8 mouse cellular contexts compared by ENCODE assay signal in the genomic region with DNA sequence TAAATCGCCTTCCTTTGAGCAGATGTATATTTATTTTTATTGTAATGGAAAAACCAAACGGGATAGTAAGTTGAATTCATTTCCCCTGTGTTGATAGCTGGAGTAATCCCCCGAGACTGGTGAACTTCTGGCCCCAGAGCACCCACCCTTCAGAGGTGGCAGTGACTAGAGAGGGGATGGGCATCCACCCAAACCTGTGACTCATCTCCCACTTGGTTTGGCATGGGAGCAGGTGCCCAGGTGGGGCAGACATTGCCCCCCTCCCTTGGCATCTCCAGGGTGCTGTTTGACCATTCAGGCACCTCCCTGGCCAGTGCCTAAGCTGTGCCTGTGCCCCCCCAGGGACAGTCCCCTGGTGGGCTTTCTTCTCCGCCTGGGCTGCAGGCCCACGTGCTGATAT. TPM values are rescaled to one million over a fixed set of nuclear protein-coding genes. Genes with fewer than 3 reads are reported as not detected.
DNase-seq lines count a peak whose midpoint lies in the region; ATAC-seq and TF ChIP-seq lines count a peak whose summit lies in the region.

No protein-coding gene starts in this region.

- ATAC-seq in lung, postnatal 0 days: no peak
- ATAC-seq in hindbrain, embryonic 15.5 days (ENCODE audit: low FRiP score, low read depth): no peak
- no peak for ATAC-seq in neural tube, embryonic 14.5 days (ENCODE audit: low read depth)

- H3K4me3 ChIP-seq in lung, postnatal 0 days (ENCODE audit: low read depth, low read length): 0 out of 2 replicates have a peak overlapping the region, but pooled peaks have one; percentile 84
- H3K4me3 ChIP-seq in hindbrain, embryonic 15.5 days: peak overlapping the region; percentile 99
- peak overlapping the region; percentile 99 for H3K4me3 ChIP-seq in neural tube, embryonic 14.5 days (ENCODE audit: low read depth, low read length)

- no peak for TF ChIP-seq EP300 in lung, postnatal 0 days (IDR thresholded peaks at IDR 0.05)

- H3K9me3 ChIP-seq in lung, postnatal 0 days (ENCODE audit: low read length): no peaks in the 10 kb centered on the region
- no peaks in the 10 kb centered on the region for H3K9me3 ChIP-seq in hindbrain, embryonic 15.5 days
- H3K9me3 ChIP-seq in neural tube, embryonic 14.5 days (ENCODE audit: control insufficient read depth, low read length): no peaks in the 10 kb centered on the region

- WGBS in lung, postnatal 0 days: 26% methylated on average over 5 of the region's 5 CpGs
- 12% methylated on average over 5 of the region's 5 CpGs for WGBS in hindbrain, embryonic 15.5 days
- whole genome bisulfite sequencing in neural tube, embryonic 14.5 days: 22% methylated on average over 5 of the region's 5 CpGs

- no peak overlapping the region for H3K9ac ChIP-seq in lung, postnatal 0 days (replicated peaks; ENCODE audit: low read depth)
- H3K9ac ChIP-seq in hindbrain, embryonic 15.5 days: peak overlapping the region; percentile 98
- peak overlapping the region; percentile 99 for H3K9ac ChIP-seq in neural tube, embryonic 14.5 days (replicated peaks; ENCODE audit: low read depth, low read length)

- TF ChIP-seq CTCF in lung, postnatal 0 days (IDR thresholded peaks at IDR 0.05): no peak

- peak overlapping the region; percentile 89; the same call in 1 of the 2 replicates for H3K27ac ChIP-seq in lung, postnatal 0 days (ENCODE audit: low read length)
- peak overlapping the region; percentile 98 for H3K27ac ChIP-seq in hindbrain, embryonic 15.5 days (replicated peaks)
- H3K27ac ChIP-seq in neural tube, embryonic 14.5 days (ENCODE audit: low read depth, low read length): no peak overlapping the region

- no peaks in the 10 kb centered on the region for H3K36me3 ChIP-seq in lung, postnatal 0 days (ENCODE audit: insufficient read depth, low read length)
- no peaks in the 10 kb centered on the region for H3K36me3 ChIP-seq in hindbrain, embryonic 15.5 days
- H3K36me3 ChIP-seq in neural tube, embryonic 14.5 days (ENCODE audit: control insufficient read depth, insufficient read depth, low read length): no peaks in the 10 kb centered on the region

- 0 out of 2 replicates have a peak, but pooled peaks cover 5% of the 10 kb centered on the region for H3K27me3 ChIP-seq in lung, postnatal 0 days (replicated peaks; ENCODE audit: insufficient read depth, low read length)
- peaks cover 10% of the 10 kb centered on the region for H3K27me3 ChIP-seq in hindbrain, embryonic 15.5 days
- H3K27me3 ChIP-seq in neural tube, embryonic 14.5 days (ENCODE audit: control insufficient read depth, insufficient read depth, low read length): no peaks in the 10 kb centered on the region

- H3K4me1 ChIP-seq in lung, postnatal 0 days (ENCODE audit: insufficient read depth, low read depth, low read length): peaks cover 19% of the 10 kb centered on the region
- peaks cover 73% of the 10 kb centered on the region for H3K4me1 ChIP-seq in hindbrain, embryonic 15.5 days (replicated peaks)
- H3K4me1 ChIP-seq in neural tube, embryonic 14.5 days (ENCODE audit: control insufficient read depth, insufficient read depth, low read length): peaks cover 38% of the 10 kb centered on the region

- DNase-seq in adrenal gland, adult (ENCODE audit: inconsistent age in 2 of 2, low spot score in 1 of 2): peak; percentile 60 to 80
- DNase-seq in adrenal gland, postnatal 10 days: no peak
- no peak for DNase-seq in lung, postnatal 0 days (ENCODE audit: low spot score)
- no peak for DNase-seq in lung, postnatal 25 days (ENCODE audit: low spot score)
- DNase-seq in right cerebral cortex, adult 18-20 months: no peak
- no peak for DNase-seq in right cerebral cortex, postnatal 36 days (ENCODE audit: low spot score in 2 of 2)

- H3K4me2 ChIP-seq in lung, postnatal 0 days (replicated peaks; ENCODE audit: low read depth, low read length): peak overlapping the region; percentile 89
- H3K4me2 ChIP-seq in hindbrain, embryonic 15.5 days: peak overlapping the region; percentile 95
- H3K4me2 ChIP-seq in neural tube, embryonic 14.5 days (ENCODE audit: low read depth, low read length): peak overlapping the region; percentile 92

RNA-seq across cellular contexts. Expression of a gene that starts 3.0 kb away (rescaled TPM):
- total RNA-seq in adrenal gland, postnatal 10 days (2021): 10 to 100 TPM; 50.8 to 74.3 TPM
- polyA plus RNA-seq in lung, postnatal 0 days (2015; fragmentation: Nextera tagmentation; extraction: Ambion mirVana): 3.9 and 4.4 TPM in 2 replicates
- 11.8 and 13.9 TPM in 2 replicates for polyA plus RNA-seq in hindbrain, embryonic 15.5 days (2015; fragmentation: Nextera tagmentation; extraction: Ambion mirVana)
- polyA plus RNA-seq in neural tube, embryonic 14.5 days (2014; fragmentation: Nextera tagmentation; extraction: Ambion mirVana): 12.2 and 13.1 TPM in 2 replicates

RNA-seq across cellular contexts. Expression of a gene that starts 40.2 kb away (rescaled TPM):
- 1 to 10 TPM; 1.3 to 1.6 TPM for total RNA-seq in adrenal gland, postnatal 10 days (2021)
- polyA plus RNA-seq in lung, postnatal 0 days (2015; fragmentation: Nextera tagmentation; extraction: Ambion mirVana): 4.0 and 4.7 TPM in 2 replicates
- 0.04 and 0.21 TPM in 2 replicates for polyA plus RNA-seq in hindbrain, embryonic 15.5 days (2015; fragmentation: Nextera tagmentation; extraction: Ambion mirVana)
- not detected in 2 replicates for polyA plus RNA-seq in neural tube, embryonic 14.5 days (2014; fragmentation: Nextera tagmentation; extraction: Ambion mirVana)

Comparison
In these comparisons a context has a peak if more than half of its experiments do, and no peak if none do; other contexts are left out.
1. DNase-seq: peak in adrenal gland, adult (2 of 2); none in adrenal gland, postnatal 10 days (single experiment), lung, postnatal 0 days (single experiment), lung, postnatal 25 days (single experiment), right cerebral cortex, adult 18-20 months (single experiment) and right cerebral cortex, postnatal 36 days (0 of 2).
2. Peak in every context shown above with its lines, with median percentiles within 50 percentile points of each other: H3K4me2 ChIP-seq and H3K4me3 ChIP-seq.